Mouse (Mus musculus) kidney, adult 10 weeks (tissue): ENCODE data around the gene Crabp1. TPM values are rescaled to one million over a fixed set of nuclear protein-coding genes. Genes with fewer than 3 reads are reported as not detected.

Experiments
- polyA plus RNA-seq: library from polyadenylated mRNA; stranded (reverse); fragments of 350-450 nt; fragmentation: Illumina TruSeq; extraction: RNeasy Lipid Tissue Mini Kit (QIAGEN cat#74804); gene quantifications from one replicate; pipeline ENCODE4 v1.2.3, GENCODE M21; 2014; ENCODE audit warnings: low read depth, low replicate concordance

Gene Crabp1
- polyA plus RNA-seq, result not detected

GRCm38 (mm10) chr9:54764561-54765217 lies at the start of gene Crabp1:
TSS of gene Crabp1 (plus strand) at chr9:54764748.

GRCm38 (mm10) chr9:54733921-54734638 lies 30.5 kb upstream of the Crabp1 start, which contains the start of gene Wdr61:
TSS of gene Wdr61 (minus strand) at chr9:54734519.

Other genes with a start within 250 kb of the Crabp1 start
- gene Sh2d7, start 225.8 kb upstream of the Crabp1 start, polyA plus RNA-seq, result not detected
- 0.40 TPM for gene Cib2, start 204.5 kb upstream of the Crabp1 start, polyA plus RNA-seq
- 376 TPM for gene Idh3a, start 178.4 kb upstream of the Crabp1 start, polyA plus RNA-seq
- not detected for gene Acsbg1, start 102.9 kb upstream of the Crabp1 start, polyA plus RNA-seq
- 20.3 TPM for gene Dnaja4, start 65.9 kb upstream of the Crabp1 start, polyA plus RNA-seq
- gene Wdr61, start 30.2 kb upstream of the Crabp1 start, polyA plus RNA-seq, result 107 TPM
- 166 TPM for gene Ireb2, start 99.0 kb downstream of the Crabp1 start, polyA plus RNA-seq
- 205 TPM for gene Hykk, start 152.5 kb downstream of the Crabp1 start, polyA plus RNA-seq
- 613 TPM for gene Psma4, start 186.0 kb downstream of the Crabp1 start, polyA plus RNA-seq
- gene AY074887, start 186.2 kb downstream of the Crabp1 start, polyA plus RNA-seq, result not detected
- gene Chrna5, start 216.1 kb downstream of the Crabp1 start, polyA plus RNA-seq, result not detected